Mouse (Mus musculus): ENCODE measurements around the gene Zdhhc5.

Zdhhc5 gene

GRCm38 (mm10) chr2:84650464-84651195 is 64.3 kb downstream of the Zdhhc5 start, which contains the start of gene Ctnnd1:
Ctnnd1 (minus strand) TSS chr2:84650765.
- in situ Hi-C loops (cut with MboI, MseI), result loop anchor here in 1 of 2 experiments (5.0 kb wide), 1 partner anchor 193 kb away; no protein-coding TSS in a partner anchor

GRCm38 (mm10) chr2:84649674-84650073 is 65.3 kb downstream of the Zdhhc5 start:
- in situ Hi-C loops (cut with MboI, MseI), result loop anchor here (5.0 to 25.0 kb wide), 2 partner anchors 192 to 662 kb away; partner anchors contain the start of genes Gm13691 (in 1 of the 2), Gm13694 (in 1 of the 2) and Gm13697 (in 1 of the 2)

- in situ Hi-C loops (cut with MboI, MseI), result loop anchor here in 1 of 2 experiments (25.0 kb wide), 1 partner anchor 661 kb away; the partner anchor contains the start of genes Gm13691, Gm13694 and Gm13697
These were observed 66.6 kb downstream of the Zdhhc5 start for GRCm38 (mm10) chr2:84648369-84648768.

- in situ Hi-C loops (cut with MboI, MseI), result loop anchor here in 1 of 2 experiments (25.0 kb wide), 1 partner anchor 660 kb away; the partner anchor contains the start of genes Gm13691, Gm13694 and Gm13697
These were observed 67.9 kb downstream of the Zdhhc5 start for GRCm38 (mm10) chr2:84647051-84647568.

GRCm38 (mm10) chr2:84646138-84646537 is 68.8 kb downstream of the Zdhhc5 start:
- in situ Hi-C loops (cut with MboI, MseI), result loop anchor here in 1 of 2 experiments (25.0 kb wide), 1 partner anchor 659 kb away; the partner anchor contains the start of genes Gm13691, Gm13694 and Gm13697

GRCm38 (mm10) chr2:84640833-84641232 is 74.1 kb downstream of the Zdhhc5 start:
- in situ Hi-C loops (cut with MboI, MseI), result loop anchor here in 1 of 2 experiments (25.0 kb wide), 1 partner anchor 654 kb away; the partner anchor contains the start of genes Gm13691, Gm13694 and Gm13697

- in situ Hi-C loops (cut with MboI, MseI), result loop anchor here in 1 of 2 experiments (25.0 kb wide), 1 partner anchor 651 kb away; the partner anchor contains the start of genes Gm13691, Gm13694 and Gm13697
These were observed 76.4 kb downstream of the Zdhhc5 start for GRCm38 (mm10) chr2:84638428-84639220.

All from T-helper 17 cell (primary cell).